Mouse (Mus musculus): Measurements from ENCODE around the gene Ptprg. TPM values are rescaled to one million over a fixed set of nuclear protein-coding genes. Genes with fewer than 3 reads are reported as not detected.
A peak's percentile ranks its signal among the peaks of the same experiment; 100 is the strongest.

The Ptprg gene
- polyA plus RNA-seq, 1 experiment from 2014 or later = 50.1 TPM

- no peak for DNase-seq
- 60% methylated on average over 8 of the region's 8 CpGs for WGBS
- Histone ChIP-seq H3K4me1 (ENCODE audit: control insufficient read depth, insufficient read depth, low read length) (no peaks in the 10 kb centered on the region), H3K4me2 (ENCODE audit: low read length) (no peak overlapping the region), H3K27ac (replicated peaks; ENCODE audit: low read depth, low read length) (no peak overlapping the region), H3K27me3 (ENCODE audit: control insufficient read depth, insufficient read depth, low read length) (no peaks in the 10 kb centered on the region), H3K4me3 (replicated peaks; ENCODE audit: low read depth, low read length) (no peak overlapping the region), H3K36me3 (ENCODE audit: control insufficient read depth, insufficient read depth, low read length) (0 out of 2 replicates have a peak, but pooled peaks cover 4% of the 10 kb centered on the region), H3K9me3 (ENCODE audit: control insufficient read depth, low read length) (no peaks in the 10 kb centered on the region), H3K9ac (replicated peaks; ENCODE audit: low read length) (no peak overlapping the region)
- ATAC-seq (ENCODE audit: low FRiP score, low TSS enrichment) = no peak
Observed at GRCm38 (mm10) chr14:12167651-12168050, 614.3 kb downstream of the Ptprg start.

GRCm38 (mm10) chr14:12177436-12177835 lies 624.1 kb downstream of the Ptprg start:
- Histone ChIP-seq H3K36me3 (ENCODE audit: control insufficient read depth, insufficient read depth, low read length) (no peaks in the 10 kb centered on the region), H3K4me3 (replicated peaks; ENCODE audit: low read depth, low read length) (no peak overlapping the region), H3K4me1 (ENCODE audit: control insufficient read depth, insufficient read depth, low read length) (peaks cover 9% of the 10 kb centered on the region), H3K4me2 (ENCODE audit: low read length) (no peak overlapping the region), H3K27me3 (ENCODE audit: control insufficient read depth, insufficient read depth, low read length) (no peaks in the 10 kb centered on the region), H3K9ac (replicated peaks; ENCODE audit: low read length) (no peak overlapping the region; the same call in 1 of the 2 replicates), H3K27ac (replicated peaks; ENCODE audit: low read depth, low read length) (0 out of 2 replicates have a peak overlapping the region, but pooled peaks have one; percentile 26), H3K9me3 (ENCODE audit: control insufficient read depth, low read length) (no peaks in the 10 kb centered on the region)
- ATAC-seq (ENCODE audit: low FRiP score, low TSS enrichment) (peak; percentile 34; the same call in 1 of the 2 replicates), DNase-seq (peak; percentile 61)
- 9% methylated on average over 5 of the region's 5 CpGs for WGBS

GRCm38 (mm10) chr14:12178645-12179044 lies 625.3 kb downstream of the Ptprg start:
- DNase-seq (no peak), ATAC-seq (ENCODE audit: low FRiP score, low TSS enrichment) (no peak)
- no peak overlapping the region for H3K4me3 ChIP-seq (replicated peaks; ENCODE audit: low read depth, low read length)
- H3K36me3 ChIP-seq (ENCODE audit: control insufficient read depth, insufficient read depth, low read length) = no peaks in the 10 kb centered on the region
- 88% methylated on average over 1 of the region's 1 CpGs for WGBS
- H3K4me2 ChIP-seq (ENCODE audit: low read length) = no peak overlapping the region
- no peaks in the 10 kb centered on the region for H3K27me3 ChIP-seq (ENCODE audit: control insufficient read depth, insufficient read depth, low read length)
- H3K4me1 ChIP-seq (ENCODE audit: control insufficient read depth, insufficient read depth, low read length) = peaks cover 9% of the 10 kb centered on the region
- H3K9me3 ChIP-seq (ENCODE audit: control insufficient read depth, low read length) = no peaks in the 10 kb centered on the region
- H3K27ac ChIP-seq (replicated peaks; ENCODE audit: low read depth, low read length) = no peak overlapping the region
- H3K9ac ChIP-seq (replicated peaks; ENCODE audit: low read length) = no peak overlapping the region

GRCm38 (mm10) chr14:12180116-12180515 lies 626.8 kb downstream of the Ptprg start:
- Histone ChIP-seq H3K4me2 (ENCODE audit: low read length) (no peak overlapping the region), H3K9me3 (ENCODE audit: control insufficient read depth, low read length) (no peaks in the 10 kb centered on the region), H3K4me1 (ENCODE audit: control insufficient read depth, insufficient read depth, low read length) (peaks cover 13% of the 10 kb centered on the region), H3K4me3 (replicated peaks; ENCODE audit: low read depth, low read length) (no peak overlapping the region), H3K36me3 (ENCODE audit: control insufficient read depth, insufficient read depth, low read length) (no peaks in the 10 kb centered on the region), H3K9ac (replicated peaks; ENCODE audit: low read length) (no peak overlapping the region), H3K27ac (replicated peaks; ENCODE audit: low read depth, low read length) (no peak overlapping the region), H3K27me3 (ENCODE audit: control insufficient read depth, insufficient read depth, low read length) (no peaks in the 10 kb centered on the region)
- ATAC-seq (ENCODE audit: low FRiP score, low TSS enrichment) (no peak), DNase-seq (no peak)
- WGBS = 80% methylated on average over 3 of the region's 3 CpGs

GRCm38 (mm10) chr14:12185040-12185439 lies 631.7 kb downstream of the Ptprg start:
- H3K4me1 ChIP-seq (ENCODE audit: control insufficient read depth, insufficient read depth, low read length) = peaks cover 22% of the 10 kb centered on the region
- H3K27ac ChIP-seq (replicated peaks; ENCODE audit: low read depth, low read length) = peak overlapping the region; percentile 58
- H3K27me3 ChIP-seq (ENCODE audit: control insufficient read depth, insufficient read depth, low read length) = no peaks in the 10 kb centered on the region
- no peak overlapping the region for H3K9ac ChIP-seq (replicated peaks; ENCODE audit: low read length)
- no peaks in the 10 kb centered on the region for H3K36me3 ChIP-seq (ENCODE audit: control insufficient read depth, insufficient read depth, low read length)
- 58% methylated on average over 4 of the region's 4 CpGs for WGBS
- no peaks in the 10 kb centered on the region for H3K9me3 ChIP-seq (ENCODE audit: control insufficient read depth, low read length)
- no peak for ATAC-seq (ENCODE audit: low FRiP score, low TSS enrichment)
- H3K4me2 ChIP-seq (ENCODE audit: low read length) = no peak overlapping the region
- peak; percentile 48 for DNase-seq
- H3K4me3 ChIP-seq (replicated peaks; ENCODE audit: low read depth, low read length) = no peak overlapping the region

GRCm38 (mm10) chr14:12188352-12188751 lies 635.0 kb downstream of the Ptprg start:
- no peak for ATAC-seq (ENCODE audit: low FRiP score, low TSS enrichment)
- Histone ChIP-seq H3K4me1 (ENCODE audit: control insufficient read depth, insufficient read depth, low read length) (peaks cover 30% of the 10 kb centered on the region), H3K36me3 (ENCODE audit: control insufficient read depth, insufficient read depth, low read length) (no peaks in the 10 kb centered on the region), H3K9ac (replicated peaks; ENCODE audit: low read length) (no peak overlapping the region), H3K27ac (replicated peaks; ENCODE audit: low read depth, low read length) (no peak overlapping the region), H3K27me3 (ENCODE audit: control insufficient read depth, insufficient read depth, low read length) (no peaks in the 10 kb centered on the region), H3K4me2 (ENCODE audit: low read length) (no peak overlapping the region), H3K9me3 (ENCODE audit: control insufficient read depth, low read length) (no peaks in the 10 kb centered on the region), H3K4me3 (replicated peaks; ENCODE audit: low read depth, low read length) (no peak overlapping the region)
- no peak for DNase-seq
- WGBS = 46% methylated on average over 4 of the region's 4 CpGs

GRCm38 (mm10) chr14:12189266-12189665 lies 635.9 kb downstream of the Ptprg start:
- Histone ChIP-seq H3K4me2 (ENCODE audit: low read length) (peak overlapping the region; percentile 37), H3K9ac (replicated peaks; ENCODE audit: low read length) (no peak overlapping the region), H3K27ac (replicated peaks; ENCODE audit: low read depth, low read length) (peak overlapping the region; percentile 42), H3K4me1 (ENCODE audit: control insufficient read depth, insufficient read depth, low read length) (peaks cover 30% of the 10 kb centered on the region), H3K36me3 (ENCODE audit: control insufficient read depth, insufficient read depth, low read length) (no peaks in the 10 kb centered on the region), H3K4me3 (replicated peaks; ENCODE audit: low read depth, low read length) (no peak overlapping the region), H3K27me3 (ENCODE audit: control insufficient read depth, insufficient read depth, low read length) (no peaks in the 10 kb centered on the region), H3K9me3 (ENCODE audit: control insufficient read depth, low read length) (no peaks in the 10 kb centered on the region)
- no peak for ATAC-seq (ENCODE audit: low FRiP score, low TSS enrichment)
- 51% methylated on average over 3 of the region's 3 CpGs for WGBS
- no peak for DNase-seq

- peaks cover 26% of the 10 kb centered on the region for H3K4me1 ChIP-seq (ENCODE audit: control insufficient read depth, insufficient read depth, low read length)
- H3K9ac ChIP-seq (replicated peaks; ENCODE audit: low read length) = peak overlapping the region; percentile 17; the same call in 1 of the 2 replicates
- no peaks in the 10 kb centered on the region for H3K27me3 ChIP-seq (ENCODE audit: control insufficient read depth, insufficient read depth, low read length)
- ATAC-seq (ENCODE audit: low FRiP score, low TSS enrichment) = peak; percentile 90
- H3K36me3 ChIP-seq (ENCODE audit: control insufficient read depth, insufficient read depth, low read length) = no peaks in the 10 kb centered on the region
- peak; percentile 84 for DNase-seq
- WGBS = 11% methylated on average over 12 of the region's 12 CpGs
- H3K4me2 ChIP-seq (ENCODE audit: low read length) = peak overlapping the region; percentile 37
- H3K4me3 ChIP-seq (replicated peaks; ENCODE audit: low read depth, low read length) = no peak overlapping the region
- H3K9me3 ChIP-seq (ENCODE audit: control insufficient read depth, low read length) = no peaks in the 10 kb centered on the region
- peak overlapping the region; percentile 42 for H3K27ac ChIP-seq (replicated peaks; ENCODE audit: low read depth, low read length)
Observed at GRCm38 (mm10) chr14:12189717-12190600, 636.6 kb downstream of the Ptprg start.

GRCm38 (mm10) chr14:12191076-12191475 lies 637.7 kb downstream of the Ptprg start:
- H3K9me3 ChIP-seq (ENCODE audit: control insufficient read depth, low read length) = no peaks in the 10 kb centered on the region
- 79% methylated on average over 6 of the region's 6 CpGs for WGBS
- no peak overlapping the region for H3K4me3 ChIP-seq (replicated peaks; ENCODE audit: low read depth, low read length)
- no peak for DNase-seq
- no peak overlapping the region for H3K27ac ChIP-seq (replicated peaks; ENCODE audit: low read depth, low read length)
- H3K27me3 ChIP-seq (ENCODE audit: control insufficient read depth, insufficient read depth, low read length) = no peaks in the 10 kb centered on the region
- no peak for ATAC-seq (ENCODE audit: low FRiP score, low TSS enrichment)
- no peaks in the 10 kb centered on the region for H3K36me3 ChIP-seq (ENCODE audit: control insufficient read depth, insufficient read depth, low read length)
- H3K9ac ChIP-seq (replicated peaks; ENCODE audit: low read length) = no peak overlapping the region; the same call in 1 of the 2 replicates
- H3K4me2 ChIP-seq (ENCODE audit: low read length) = peak overlapping the region; percentile 37
- H3K4me1 ChIP-seq (ENCODE audit: control insufficient read depth, insufficient read depth, low read length) = peaks cover 26% of the 10 kb centered on the region

Data from midbrain, embryonic 14.5 days (tissue).